Mouse (Mus musculus) spleen, postnatal 10 days (tissue): ENCODE results near the gene Gm20479.

Experiments used
- DNase-seq, 2 experiments: peaks; one replicate each; pipeline ENCODE4 v3.0.0; 2021 to 2022; ENCODE audit warnings: low spot score in 2 of 2

Gene Gm20479

DNA sequence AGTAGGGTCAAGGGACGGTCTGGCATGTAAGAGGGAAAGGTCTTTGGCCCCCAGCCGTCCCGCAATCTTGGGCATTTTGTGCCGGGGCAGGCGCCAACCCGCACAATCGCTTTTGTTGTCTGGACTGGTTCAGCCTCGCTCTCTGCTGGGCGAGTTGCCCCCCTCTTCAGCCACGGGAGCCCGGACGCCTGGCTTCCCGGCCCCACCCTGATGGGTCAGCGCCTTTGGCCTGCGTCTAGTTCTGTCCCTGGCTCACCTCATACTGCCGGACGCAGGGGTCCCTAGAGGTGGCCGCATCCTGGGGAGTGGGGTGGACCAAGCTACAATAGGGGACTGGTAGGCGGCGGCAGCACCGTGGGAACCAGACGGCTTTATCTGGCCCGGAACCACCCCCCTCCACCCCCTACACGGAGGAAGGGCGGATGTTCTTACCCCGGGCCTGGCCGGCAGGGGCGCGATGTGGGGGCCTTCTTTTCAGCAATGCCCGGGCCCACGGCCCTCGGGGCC lies 22.8 kb downstream of the Gm20479 start:
- DNase-seq: peak in 1 of 2 experiments; percentile 61

DNA sequence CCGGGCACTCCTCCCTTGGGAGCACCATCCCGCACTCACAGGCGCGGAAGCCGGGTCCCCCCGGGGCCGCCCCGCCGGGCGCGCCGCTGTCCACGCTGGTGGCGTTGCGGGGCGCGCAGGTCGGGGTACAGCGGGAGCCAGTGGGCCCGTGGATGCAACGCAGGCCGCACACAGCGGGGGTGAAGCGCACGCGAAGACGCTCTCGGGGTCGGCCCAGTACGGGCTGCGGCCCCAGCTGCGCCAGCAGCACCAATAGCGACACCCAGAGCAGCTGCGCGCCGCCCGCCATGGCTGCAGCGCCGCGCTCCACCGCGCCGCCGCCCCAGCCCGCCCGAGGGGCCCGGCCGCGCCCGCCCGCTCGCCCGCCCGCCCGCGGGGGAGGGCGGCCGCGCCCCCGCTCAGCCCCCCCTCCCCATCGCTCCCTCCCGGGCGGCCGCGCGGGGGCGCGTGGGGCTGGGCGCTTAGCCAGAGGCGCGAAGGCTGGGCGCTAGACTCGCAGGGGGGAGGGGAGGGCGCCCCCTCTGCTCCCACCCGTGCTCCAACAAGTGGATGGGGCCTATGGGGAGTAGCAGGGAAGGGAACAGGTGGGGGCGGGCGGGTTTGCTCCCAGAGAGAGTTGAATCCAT lies 23.8 kb downstream of the Gm20479 start:
- DNase-seq: no peak

DNA sequence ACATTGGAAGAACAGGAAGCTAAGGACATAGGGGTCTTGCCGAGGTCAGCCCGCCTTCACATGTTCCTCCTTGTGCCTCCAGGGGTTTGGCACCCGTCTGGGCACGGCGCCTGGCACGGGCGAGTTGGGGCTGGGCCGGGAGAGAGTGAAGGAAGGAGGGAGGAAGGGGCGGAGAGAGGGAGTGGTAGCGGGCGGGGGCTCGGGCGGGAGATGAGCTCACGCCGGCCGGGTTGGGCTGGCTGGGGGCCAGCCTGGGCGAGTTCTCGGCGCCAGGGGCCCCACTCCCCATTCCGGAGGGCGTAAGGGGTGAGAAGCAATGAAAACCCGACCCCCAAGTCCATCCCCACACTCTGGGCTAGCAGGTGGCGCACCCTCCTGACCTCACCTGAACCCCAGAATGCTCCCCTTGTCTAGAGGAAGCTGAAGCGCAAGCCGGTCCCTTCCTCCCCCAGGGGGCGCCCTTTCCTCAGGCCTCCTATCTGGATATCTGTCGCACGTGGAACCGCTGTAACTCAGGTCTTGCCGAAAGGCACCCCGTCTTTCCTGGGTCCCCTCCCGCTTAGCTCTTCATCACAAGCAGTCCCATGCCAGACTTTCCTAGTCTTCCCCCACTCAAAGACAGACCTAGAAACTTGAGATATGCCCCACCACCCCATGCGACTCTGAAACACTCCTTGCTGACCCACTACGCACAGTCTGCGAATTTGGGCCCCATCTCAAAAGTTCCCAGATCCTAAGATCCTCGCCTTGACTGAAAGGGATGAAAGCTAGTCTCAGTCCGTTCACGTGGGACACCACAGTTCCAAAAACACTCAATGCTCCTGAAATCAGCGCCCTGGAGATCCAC lies 24.6 kb downstream of the Gm20479 start:
- DNase-seq: peak; percentile 84 to 93

DNA sequence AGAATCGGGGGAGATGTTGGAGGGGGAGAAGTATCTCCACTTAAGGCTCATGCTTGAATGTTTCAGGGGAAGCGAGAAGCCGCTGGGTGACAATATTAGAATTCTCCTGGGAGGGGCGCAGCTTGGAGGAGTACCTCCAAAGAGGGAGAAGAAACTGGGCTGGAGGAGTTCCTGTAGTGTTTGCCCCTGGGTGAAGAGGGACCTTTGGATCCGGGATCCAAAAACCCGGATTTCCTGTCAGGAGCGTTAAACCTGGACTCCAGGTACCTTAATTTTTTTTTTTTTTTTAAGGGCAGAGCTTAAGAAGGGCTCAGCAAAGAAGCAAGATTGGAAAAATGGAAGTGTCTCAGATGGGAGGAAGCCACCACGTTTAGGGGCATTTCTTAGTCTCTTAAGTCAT lies 25.4 kb downstream of the Gm20479 start:
- no peak for DNase-seq

DNA sequence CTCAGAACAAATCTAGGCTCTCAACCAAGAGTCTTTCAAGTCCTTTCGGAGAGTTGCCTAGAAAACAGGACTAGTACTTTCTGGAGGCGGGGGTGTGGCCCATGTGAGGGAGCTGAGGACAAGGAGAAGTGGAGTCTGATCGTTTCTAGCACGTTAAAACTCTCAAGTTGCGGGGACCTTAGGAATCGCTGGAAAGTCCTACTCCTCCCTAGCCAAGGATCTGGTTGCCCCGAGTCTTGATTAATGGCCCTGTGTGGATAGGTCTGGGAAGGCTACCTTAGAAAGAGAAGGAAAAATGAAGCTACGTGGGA lies 25.7 kb downstream of the Gm20479 start:
- DNase-seq: no peak

DNA sequence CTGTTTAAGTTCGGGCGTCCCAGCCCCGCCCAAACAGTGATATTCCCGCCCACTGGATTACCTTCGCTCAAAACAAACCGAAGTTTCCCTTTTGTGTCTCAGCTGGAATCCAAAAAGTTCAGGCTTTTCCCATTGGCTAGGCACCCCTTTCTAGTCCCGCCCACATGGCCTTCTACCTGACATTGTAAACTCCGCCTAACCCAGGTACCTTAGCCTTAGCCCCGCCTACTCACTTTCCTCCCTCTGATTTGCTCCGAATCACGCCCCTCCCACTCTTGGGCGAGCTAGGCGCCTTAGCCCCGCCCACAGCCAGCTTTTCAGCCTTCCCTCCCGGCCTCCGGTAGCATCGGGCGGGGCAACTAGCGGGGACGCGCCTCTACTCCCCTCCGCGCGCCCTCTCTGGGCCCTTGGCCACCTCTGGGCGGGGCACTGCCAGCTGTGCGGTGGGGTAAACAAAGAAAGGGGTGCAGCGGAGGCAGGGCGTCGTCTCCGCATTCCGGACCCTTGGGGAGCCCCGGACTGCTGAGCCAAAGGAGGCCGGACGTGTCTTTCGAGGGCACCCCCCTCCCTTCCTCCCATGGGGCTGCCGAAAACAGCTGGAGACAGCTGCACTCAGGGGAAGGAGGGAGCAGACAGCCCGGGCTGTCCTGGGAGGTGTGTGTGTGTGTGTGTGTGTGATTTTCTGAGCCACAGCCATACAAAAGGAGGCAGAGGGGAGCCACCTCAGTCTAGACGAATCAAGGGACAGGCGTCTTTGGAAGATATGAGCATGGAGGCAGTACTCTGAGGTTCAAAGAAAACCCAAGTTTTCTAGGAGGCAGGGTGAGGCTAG lies 26.3 kb downstream of the Gm20479 start:
- peak; percentile 68 to 90 for DNase-seq

DNA sequence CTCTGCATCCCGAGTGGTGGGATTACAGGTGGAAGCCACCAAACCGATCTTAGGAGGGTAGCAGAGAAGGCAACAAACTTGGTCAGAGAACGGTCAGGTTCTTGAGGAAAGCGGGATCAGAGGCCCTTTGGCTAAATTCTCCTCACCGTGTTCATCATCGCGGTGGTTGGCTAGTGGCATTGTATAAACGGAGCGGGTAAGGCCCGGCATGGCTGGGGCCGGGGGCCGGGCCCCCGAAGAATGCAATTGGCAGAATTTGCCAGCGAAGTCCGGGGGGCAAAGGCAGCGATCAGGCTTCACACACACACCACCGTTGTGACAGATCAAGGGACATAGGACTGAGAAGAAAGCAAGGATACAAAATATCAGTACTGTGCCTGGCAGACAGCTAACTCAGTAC lies 27.2 kb downstream of the Gm20479 start:
- DNase-seq: no peak

DNA sequence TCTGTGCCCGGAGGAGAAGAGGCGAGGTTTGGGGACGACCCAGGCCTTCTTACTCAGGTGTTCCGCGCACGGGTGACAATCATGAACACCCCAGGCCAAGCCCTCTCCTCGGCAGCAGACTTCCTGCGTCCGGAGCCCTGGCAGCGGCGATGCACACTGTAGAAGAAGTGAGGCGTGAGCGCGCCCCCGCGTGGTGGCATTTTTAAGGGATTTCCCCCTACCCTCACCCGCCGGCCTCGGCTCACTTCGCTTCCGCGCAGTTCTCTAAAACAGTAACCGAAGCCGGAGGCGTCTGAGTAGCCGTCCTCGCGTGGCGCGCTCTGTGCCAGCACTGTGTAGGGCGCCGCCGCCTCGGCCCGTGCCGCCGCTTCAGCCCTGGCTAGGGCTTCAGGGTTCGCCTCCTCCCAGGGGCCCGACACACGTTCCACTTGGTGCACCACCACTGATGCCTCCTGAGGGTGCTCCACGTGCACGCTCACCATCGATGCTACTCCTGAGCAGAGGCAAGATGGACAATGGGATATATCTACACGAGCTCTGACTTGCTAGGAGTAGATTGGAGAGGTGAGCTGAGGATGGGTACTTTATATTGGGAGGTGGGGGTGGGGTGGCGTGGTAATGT lies 27.8 kb downstream of the Gm20479 start:
- peak; percentile 77 to 93 for DNase-seq

DNA sequence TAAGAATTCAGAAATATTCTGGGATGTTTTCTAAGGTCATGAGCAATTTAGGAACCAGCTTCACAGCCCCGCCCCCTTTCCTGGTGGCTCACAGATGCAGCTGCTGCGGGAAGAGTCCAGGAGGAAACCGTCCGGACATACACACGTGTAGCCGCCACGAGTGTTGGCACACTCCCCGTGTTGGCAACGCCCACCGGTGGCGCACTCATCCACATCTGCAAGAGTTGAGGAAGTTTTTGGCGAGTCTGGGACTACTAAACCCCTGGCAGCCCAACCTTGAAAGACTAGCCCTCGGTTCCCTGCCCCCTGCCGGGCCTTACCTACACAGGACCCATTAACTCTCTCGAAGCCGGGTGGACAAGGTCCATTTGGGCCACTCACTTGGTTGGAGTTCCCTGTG lies 28.6 kb downstream of the Gm20479 start:
- DNase-seq: no peak

DNA sequence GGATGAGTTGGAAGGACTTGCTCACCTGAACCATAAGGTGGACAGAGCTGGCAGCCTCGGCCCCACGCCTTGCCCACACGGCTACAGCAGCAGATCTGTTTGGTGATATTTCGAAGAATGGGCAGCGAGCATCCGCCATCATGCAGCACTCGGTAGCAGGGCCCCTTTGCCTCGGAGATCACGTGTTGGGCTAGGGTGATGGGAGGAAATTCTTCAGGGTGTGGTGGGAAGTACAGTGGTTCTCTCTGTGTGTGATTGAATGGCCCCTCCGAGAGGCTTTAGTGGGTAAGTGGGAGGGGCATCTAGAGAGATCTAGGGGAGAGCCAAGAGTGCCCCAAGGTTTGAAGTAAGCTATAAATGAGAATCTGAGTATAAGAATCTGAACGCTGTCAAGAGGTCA lies 29.1 kb downstream of the Gm20479 start:
- DNase-seq: no peak

DNA sequence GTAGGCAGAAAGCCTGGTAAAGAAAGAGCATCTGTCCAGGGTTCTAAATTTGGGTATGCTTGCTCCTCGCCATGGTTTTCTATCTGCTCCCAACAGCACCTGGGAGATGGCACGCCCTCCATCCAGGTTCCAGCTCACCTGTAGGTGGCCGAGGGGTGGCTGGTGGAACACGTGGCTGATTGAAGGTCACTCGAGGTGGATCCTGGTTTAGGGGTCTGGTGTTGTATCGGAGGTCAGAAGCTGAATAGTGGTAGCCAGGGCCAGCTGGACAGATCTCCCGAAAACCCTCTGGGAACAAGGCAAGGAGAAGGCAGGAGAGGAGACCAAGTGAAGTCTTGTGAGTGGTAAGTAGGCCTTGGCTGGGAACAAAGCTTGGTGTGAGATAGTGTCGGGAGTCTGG lies 29.7 kb downstream of the Gm20479 start:
- DNase-seq: no peak

DNA sequence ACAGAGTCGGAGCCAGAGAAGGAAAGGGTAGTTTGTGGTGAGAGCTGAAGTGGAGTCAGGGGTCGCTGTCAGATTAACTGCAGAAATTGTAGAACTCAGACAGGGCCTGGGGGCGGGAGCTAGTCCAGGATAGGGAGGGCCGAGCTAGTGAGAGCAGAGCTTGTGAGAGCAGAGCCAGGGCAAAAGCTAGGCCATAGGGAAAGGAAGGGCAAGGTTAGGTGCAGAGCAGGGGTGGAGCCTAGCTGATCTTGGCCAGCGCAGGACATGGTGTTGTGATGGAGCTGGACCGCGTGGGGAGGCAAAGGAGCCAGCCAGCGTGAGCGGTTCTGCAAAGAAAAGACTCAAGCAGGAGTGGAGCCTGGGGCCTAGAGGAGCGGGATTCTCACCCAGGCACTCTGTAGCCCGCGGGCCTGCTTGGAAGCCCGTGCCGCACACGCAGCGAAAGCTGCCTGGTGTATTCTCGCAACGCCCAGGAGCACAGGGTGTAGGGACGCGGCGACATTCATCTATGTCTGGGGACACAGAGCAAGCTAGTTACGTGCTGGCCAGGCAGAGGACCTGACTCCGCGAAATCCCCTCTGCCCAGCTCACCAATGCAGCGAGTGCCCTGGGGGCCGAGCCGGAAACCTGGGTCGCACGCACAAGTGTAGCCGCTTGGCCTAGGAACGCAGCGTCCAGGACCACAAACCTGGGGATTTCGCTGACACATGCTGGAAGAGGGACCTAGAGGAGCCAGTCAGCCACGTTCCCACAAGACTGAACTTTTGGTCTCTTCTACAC lies 30.9 kb downstream of the Gm20479 start:
- no peak for DNase-seq

DNA sequence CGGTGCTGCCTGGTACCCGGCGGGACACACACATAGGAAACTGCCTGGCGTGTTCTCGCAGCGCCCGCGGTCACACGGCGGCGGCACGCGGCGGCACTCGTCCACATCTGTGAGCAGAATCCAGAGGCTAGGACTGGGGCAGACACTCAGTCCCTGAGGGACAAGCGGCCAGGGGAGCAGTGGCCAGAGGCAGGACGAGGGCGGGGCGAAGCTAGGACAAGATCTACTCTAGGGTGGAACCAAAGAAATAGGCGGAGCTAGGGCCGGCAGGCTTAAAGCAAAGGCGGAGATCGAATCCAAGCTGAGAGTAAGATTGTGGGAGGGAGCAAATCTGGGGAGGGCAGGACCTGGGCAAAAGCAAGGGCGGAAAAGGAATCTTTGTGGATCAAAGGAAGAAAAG lies 31.5 kb downstream of the Gm20479 start:
- no peak for DNase-seq

DNA sequence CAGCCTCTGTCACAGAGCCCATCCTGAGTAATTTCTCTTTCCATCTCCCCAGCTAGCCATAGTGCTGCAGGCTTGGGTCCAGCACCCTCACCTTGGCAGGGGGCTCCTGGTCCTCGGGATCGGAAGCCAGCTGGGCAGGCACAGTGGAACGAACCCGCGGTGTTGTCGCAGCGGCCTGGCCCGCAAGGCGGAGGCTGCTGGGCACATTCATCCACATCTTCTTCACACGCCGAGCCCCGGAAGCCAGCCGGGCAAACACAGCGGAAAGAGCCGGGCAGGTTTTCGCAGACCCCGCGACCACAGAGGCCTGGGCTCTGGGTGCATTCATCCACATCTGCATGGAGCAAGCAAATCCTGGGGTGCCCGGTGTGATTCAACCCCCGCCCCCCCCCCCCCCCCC lies 32.3 kb downstream of the Gm20479 start:
- DNase-seq: no peak

DNA sequence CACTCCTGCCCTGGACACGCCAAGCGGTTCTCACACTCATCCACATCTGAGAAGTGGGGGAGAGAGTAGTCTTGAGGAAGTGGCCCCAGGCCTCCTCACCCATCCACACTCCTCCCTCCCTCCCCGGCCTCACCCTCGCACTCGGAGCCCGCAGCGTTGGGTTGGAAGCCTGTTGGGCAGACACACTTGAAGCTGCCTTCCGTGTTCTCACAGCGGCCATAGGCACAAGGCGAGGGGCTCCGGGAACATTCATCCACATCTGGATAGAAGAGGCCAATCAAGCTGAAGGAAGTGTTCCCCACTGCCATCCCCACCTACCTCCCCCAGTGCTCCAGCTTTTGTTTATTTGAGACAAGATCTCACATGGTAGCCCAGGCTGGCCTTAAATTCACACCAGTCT lies 33.1 kb downstream of the Gm20479 start:
- no peak for DNase-seq

DNA sequence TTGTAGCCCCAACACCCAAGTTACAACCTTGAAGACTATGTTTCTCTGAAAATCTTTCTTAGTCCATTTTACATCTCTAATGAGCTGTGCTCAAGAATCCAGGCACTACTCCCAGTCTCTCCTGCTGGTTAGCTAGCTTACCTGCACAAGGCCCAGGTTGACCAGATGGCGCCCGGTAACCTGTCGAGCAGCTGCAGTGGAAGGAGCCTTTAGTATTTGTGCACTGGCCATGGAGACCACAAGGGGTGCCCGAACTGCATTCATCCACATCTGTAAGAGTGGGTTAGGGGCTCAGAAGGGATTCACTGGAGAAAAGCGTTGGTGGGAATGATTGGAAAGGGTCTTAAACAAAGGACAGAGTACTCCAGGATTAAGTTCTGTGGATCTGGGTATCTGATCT lies 34.2 kb downstream of the Gm20479 start:
- DNase-seq: no peak

DNA sequence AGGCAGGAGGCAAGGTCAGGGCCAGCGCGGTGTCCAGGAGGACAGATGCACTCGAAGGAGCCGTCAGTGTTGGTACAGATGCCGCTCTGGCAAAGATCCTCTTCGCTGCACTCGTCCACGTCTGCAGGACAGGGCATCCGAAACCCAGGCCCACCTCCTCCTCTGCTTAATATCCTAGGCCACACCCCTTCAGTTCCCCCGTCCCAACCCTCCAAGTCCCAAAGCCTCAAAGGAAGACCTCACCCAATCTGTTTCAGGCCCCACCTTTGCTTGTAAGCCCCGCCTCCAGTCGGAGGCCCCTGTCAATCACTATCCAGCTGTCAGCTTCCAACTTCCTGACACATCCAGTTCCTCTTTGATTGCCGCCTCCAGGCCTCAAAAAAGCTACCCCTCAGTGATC lies 34.9 kb downstream of the Gm20479 start:
- no peak for DNase-seq

DNA sequence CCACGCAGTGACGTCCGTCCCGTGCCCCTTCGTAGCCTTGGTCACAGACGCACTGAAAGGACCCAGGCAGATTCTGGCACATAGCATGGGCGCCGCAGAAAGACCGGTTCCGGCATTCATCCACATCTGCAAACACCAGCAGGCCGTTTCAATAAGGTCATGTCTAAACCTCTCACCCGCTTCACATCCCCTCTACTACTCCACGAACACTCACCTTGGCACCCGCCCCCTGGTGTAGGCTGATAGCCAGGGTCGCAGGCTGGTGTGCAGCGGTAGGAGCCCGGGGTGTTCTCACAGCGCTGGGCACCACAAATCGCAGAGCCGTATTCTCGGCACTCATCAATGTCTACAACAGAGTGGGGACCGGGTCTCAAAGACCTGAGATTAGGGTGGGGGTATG lies 37.8 kb downstream of the Gm20479 start:
- no peak for DNase-seq

DNA sequence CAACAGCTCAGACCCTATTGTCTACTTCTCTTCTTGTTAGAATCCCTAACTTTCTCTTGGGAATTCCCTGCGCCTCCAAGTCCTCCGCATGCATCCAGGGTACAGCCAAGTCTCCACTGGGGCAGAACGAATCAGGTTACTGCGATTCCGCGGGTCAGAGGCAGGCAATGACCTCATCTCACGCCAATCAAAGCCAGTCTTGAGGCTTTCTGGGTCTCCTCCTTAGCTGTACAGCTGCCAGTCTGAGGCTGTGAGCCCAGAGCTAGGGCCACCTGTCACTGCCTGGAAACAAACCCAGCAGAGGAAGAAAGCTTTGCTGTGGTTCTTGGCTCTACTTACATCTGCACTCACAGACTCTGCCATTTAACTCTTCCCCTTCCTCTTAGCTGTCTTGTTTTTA lies 41.3 kb downstream of the Gm20479 start:
- DNase-seq: no peak

DNA sequence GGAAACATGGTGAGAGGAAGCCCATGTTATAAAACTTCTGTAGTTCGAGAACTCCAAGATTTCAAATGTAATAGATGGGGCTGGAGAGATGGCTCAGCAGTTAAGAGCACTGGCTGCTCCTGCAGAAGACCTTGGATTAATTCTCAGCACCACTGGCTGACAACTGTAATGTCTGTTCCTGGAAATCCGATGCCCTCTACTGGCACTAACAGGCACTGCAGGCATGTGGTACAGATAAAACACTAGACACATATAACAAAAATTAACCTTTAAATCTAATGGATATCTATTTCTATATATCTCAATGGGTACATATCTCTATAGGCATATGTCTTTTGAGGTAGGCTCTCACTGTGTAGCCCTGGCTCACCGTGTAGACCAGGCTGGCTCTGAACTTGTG lies 42.8 kb downstream of the Gm20479 start:
- DNase-seq: no peak

DNA sequence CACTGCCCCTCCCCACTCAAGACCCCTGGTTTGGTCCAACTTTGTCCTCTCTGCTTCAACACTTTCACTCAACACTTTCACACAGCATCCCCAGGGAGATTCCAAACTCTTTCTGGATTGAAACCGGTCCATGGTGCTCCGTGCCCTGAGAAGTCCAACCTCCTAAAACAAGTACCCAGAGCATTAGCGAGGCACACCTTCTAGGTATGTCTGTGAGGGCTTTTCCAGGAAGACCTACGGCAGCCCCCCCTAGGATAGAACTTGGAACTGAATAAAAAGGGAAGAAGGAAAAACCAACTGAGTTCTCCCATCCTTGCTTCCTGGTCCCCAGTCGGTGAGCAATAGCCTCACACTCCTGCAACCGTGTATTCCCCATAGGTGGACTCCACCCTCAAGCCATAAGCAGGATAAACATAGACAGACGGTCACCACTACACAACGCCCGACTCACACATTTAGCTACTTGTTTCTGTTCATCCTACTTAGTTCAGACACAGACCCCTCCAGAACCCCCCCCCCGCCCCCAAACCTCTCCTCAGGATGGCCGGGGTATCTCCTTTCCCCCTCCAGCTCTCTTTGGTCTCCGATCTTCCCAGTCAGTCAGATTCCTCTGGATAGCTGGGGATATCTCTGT lies 45.5 kb downstream of the Gm20479 start:
- DNase-seq: no peak
